Mouse (Mus musculus): ENCODE measurements around the gene Syna. TPM values are rescaled to one million over a fixed set of nuclear protein-coding genes. Genes with fewer than 3 reads are reported as not detected.

Syna gene
- not detected in 2 replicates for polyA plus RNA-seq (2012; rRNA removed)

GRCm38 (mm10) chr5:134560071-134560449, at the start of gene Syna:
Gene Syna, minus strand, starts transcription at chr5:134560171.

GRCm38 (mm10) chr5:134581146-134581545, 21.2 kb upstream of the Syna start, which contains the start of gene Rfc2:
Gene Rfc2, plus strand, starts transcription at chr5:134581366.

GRCm38 (mm10) chr5:134552110-134552972, 7.6 kb downstream of the Syna start, which contains the start of gene Clip2:
Gene Clip2, minus strand, starts transcription at chr5:134552434.

Other genes with a start within 250 kb of the Syna start
- gene Gtf2i, start 245.4 kb downstream of the Syna start, polyA plus RNA-seq (2012; rRNA removed), result 28.1 and 32.9 TPM in 2 replicates
- 8.5 and 11.0 TPM in 2 replicates for gene Gtf2ird1, start 103.5 kb downstream of the Syna start, polyA plus RNA-seq (2012; rRNA removed)
- gene Clip2, start 7.7 kb downstream of the Syna start, polyA plus RNA-seq (2012; rRNA removed), result 1.2 and 1.4 TPM in 2 replicates
- gene Rfc2, start 21.2 kb upstream of the Syna start, polyA plus RNA-seq (2012; rRNA removed), result 55.4 and 55.9 TPM in 2 replicates
- gene Lat2, start 54.9 kb upstream of the Syna start, polyA plus RNA-seq (2012; rRNA removed), result 1.6 and 1.8 TPM in 2 replicates
- gene Eif4h, start 79.3 kb upstream of the Syna start, polyA plus RNA-seq (2012; rRNA removed), result 97.7 and 103 TPM in 2 replicates
- gene Limk1, start 128.4 kb upstream of the Syna start, polyA plus RNA-seq (2012; rRNA removed), result 2.8 and 3.3 TPM in 2 replicates
- gene Eln, start 187.2 kb upstream of the Syna start, polyA plus RNA-seq (2012; rRNA removed), result 16.8 and 18.3 TPM in 2 replicates

All from liver, embryonic 18 days (tissue).